Mouse (Mus musculus): Measurements from ENCODE around the gene Kat5. TPM values are rescaled to one million over a fixed set of nuclear protein-coding genes. Genes with fewer than 3 reads are reported as not detected.

Kat5 gene
- polyA plus RNA-seq, 1 experiment from 2014 or later, result 51.9 TPM

- TF ChIP-seq EP300 (IDR thresholded peaks at IDR 0.05) (no peak), CTCF (IDR thresholded peaks at IDR 0.05) (no peak)
- H3K4me1 ChIP-seq (ENCODE audit: insufficient read depth, low read depth, low read length), result peaks cover 4% of the 10 kb centered on the region
- H3K4me2 ChIP-seq (replicated peaks; ENCODE audit: low read depth, low read length), result no peak overlapping the region
- no peak overlapping the region for H3K9ac ChIP-seq (replicated peaks; ENCODE audit: low read depth)
- no peak for ATAC-seq
- H3K9me3 ChIP-seq (ENCODE audit: low read length), result no peaks in the 10 kb centered on the region
- no peak for DNase-seq (ENCODE audit: low spot score)
- 0 out of 2 replicates have a peak, but pooled peaks cover under 1% of the 10 kb centered on the region for H3K27me3 ChIP-seq (replicated peaks; ENCODE audit: insufficient read depth, low read length)
- WGBS, result 63% methylated on average over 5 of the region's 5 CpGs
- no peak overlapping the region for H3K4me3 ChIP-seq (ENCODE audit: low read depth, low read length)
- peaks cover 6% of the 10 kb centered on the region; the same call in 1 of the 2 replicates for H3K36me3 ChIP-seq (ENCODE audit: insufficient read depth, low read length)
- no peak overlapping the region for H3K27ac ChIP-seq (ENCODE audit: low read length)
Measured at GRCm38 (mm10) chr19:5566316-5566715, 43.7 kb downstream of the Kat5 start.

- no peaks in the 10 kb centered on the region for H3K4me1 ChIP-seq (ENCODE audit: insufficient read depth, low read depth, low read length)
- H3K9ac ChIP-seq (replicated peaks; ENCODE audit: low read depth), result no peak overlapping the region
- TF ChIP-seq CTCF (IDR thresholded peaks at IDR 0.05) (no peak), EP300 (IDR thresholded peaks at IDR 0.05) (no peak)
- H3K4me3 ChIP-seq (ENCODE audit: low read depth, low read length), result no peak overlapping the region
- ATAC-seq (no peak), DNase-seq (ENCODE audit: low spot score) (no peak)
- H3K36me3 ChIP-seq (ENCODE audit: insufficient read depth, low read length), result no peaks in the 10 kb centered on the region
- no peaks in the 10 kb centered on the region for H3K9me3 ChIP-seq (ENCODE audit: low read length)
- H3K27ac ChIP-seq (ENCODE audit: low read length), result no peak overlapping the region
- peaks cover 13% of the 10 kb centered on the region for H3K27me3 ChIP-seq (replicated peaks; ENCODE audit: insufficient read depth, low read length)
- WGBS, result 85% methylated on average over 10 of the region's 10 CpGs
- H3K4me2 ChIP-seq (replicated peaks; ENCODE audit: low read depth, low read length), result no peak overlapping the region
Measured at GRCm38 (mm10) chr19:5562776-5563175, 47.3 kb downstream of the Kat5 start.

DNA sequence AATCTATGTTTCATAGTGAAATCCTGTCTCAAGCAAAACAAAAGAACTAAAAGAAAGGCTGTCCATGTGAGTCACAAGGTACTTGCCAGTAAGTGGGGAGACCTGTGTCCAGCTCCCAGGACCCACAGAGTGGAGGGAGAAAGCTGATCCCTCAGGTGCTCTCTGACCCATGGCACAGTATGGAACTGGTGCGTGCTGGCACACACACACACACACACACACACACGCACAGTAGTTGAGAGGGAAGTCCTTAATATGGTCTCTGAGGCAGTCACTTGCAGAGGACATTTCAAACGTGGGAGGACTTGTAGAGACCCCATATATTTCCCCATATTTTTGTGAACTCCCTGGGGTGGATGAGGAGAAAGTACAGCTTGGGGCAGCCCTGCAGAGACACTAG is 48.2 kb downstream of the Kat5 start:
- peak; percentile 8 for DNase-seq (ENCODE audit: low spot score)
- no peak overlapping the region for H3K4me2 ChIP-seq (replicated peaks; ENCODE audit: low read depth, low read length)
- no peaks in the 10 kb centered on the region for H3K9me3 ChIP-seq (ENCODE audit: low read length)
- no peak overlapping the region for H3K4me3 ChIP-seq (ENCODE audit: low read depth, low read length)
- H3K36me3 ChIP-seq (ENCODE audit: insufficient read depth, low read length), result no peaks in the 10 kb centered on the region
- ATAC-seq, result no peak
- no peaks in the 10 kb centered on the region for H3K4me1 ChIP-seq (ENCODE audit: insufficient read depth, low read depth, low read length)
- H3K27me3 ChIP-seq (replicated peaks; ENCODE audit: insufficient read depth, low read length), result peaks cover 13% of the 10 kb centered on the region
- no peak overlapping the region for H3K9ac ChIP-seq (replicated peaks; ENCODE audit: low read depth)
- H3K27ac ChIP-seq (ENCODE audit: low read length), result no peak overlapping the region
- TF ChIP-seq CTCF (IDR thresholded peaks at IDR 0.05) (no peak), EP300 (IDR thresholded peaks at IDR 0.05) (no peak)
- 49% methylated on average over 3 of the region's 3 CpGs for WGBS

DNA sequence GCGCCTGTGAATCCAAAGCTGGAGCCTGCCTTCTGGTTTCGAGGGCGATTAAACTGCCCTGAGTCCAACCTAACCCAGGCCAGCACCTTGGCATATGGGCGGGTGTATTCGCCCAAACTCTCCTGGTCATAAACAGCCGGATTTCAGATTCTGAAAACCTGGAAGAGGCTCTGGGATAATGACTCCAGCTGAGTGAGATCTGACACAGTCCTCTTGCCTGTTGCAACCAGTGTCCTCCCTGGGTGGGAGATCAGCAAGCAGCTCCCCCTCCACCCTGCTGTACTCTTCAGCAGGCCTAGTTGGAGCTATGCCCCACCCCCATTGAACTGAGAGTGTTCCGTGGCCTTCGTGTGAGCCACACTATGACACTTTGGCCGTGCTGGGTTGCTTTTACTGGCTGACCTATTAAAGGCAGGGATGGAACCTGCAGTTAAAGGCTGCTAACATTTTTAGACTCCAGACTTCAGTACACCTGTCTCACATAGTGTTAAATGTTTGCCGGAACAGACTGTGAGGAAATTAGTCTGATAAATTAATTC is 48.7 kb downstream of the Kat5 start:
- H3K4me3 ChIP-seq (ENCODE audit: low read depth, low read length), result peak overlapping the region; percentile 39
- H3K36me3 ChIP-seq (ENCODE audit: insufficient read depth, low read length), result no peaks in the 10 kb centered on the region
- no peaks in the 10 kb centered on the region for H3K9me3 ChIP-seq (ENCODE audit: low read length)
- ATAC-seq (0 out of 2 replicates have a peak, but pooled peaks have one; percentile 20), DNase-seq (ENCODE audit: low spot score) (peak; percentile 36)
- TF ChIP-seq CTCF (IDR thresholded peaks at IDR 0.05), result no peak
- TF ChIP-seq EP300 (IDR thresholded peaks at IDR 0.05), result no peak
- peak overlapping the region; percentile 53 for H3K4me2 ChIP-seq (replicated peaks; ENCODE audit: low read depth, low read length)
- H3K27ac ChIP-seq (ENCODE audit: low read length), result peak overlapping the region; percentile 83
- H3K27me3 ChIP-seq (replicated peaks; ENCODE audit: insufficient read depth, low read length), result peaks cover 13% of the 10 kb centered on the region
- H3K4me1 ChIP-seq (ENCODE audit: insufficient read depth, low read depth, low read length), result no peaks in the 10 kb centered on the region
- H3K9ac ChIP-seq (replicated peaks; ENCODE audit: low read depth), result no peak overlapping the region
- 17% methylated on average over 10 of the region's 10 CpGs for WGBS

DNA sequence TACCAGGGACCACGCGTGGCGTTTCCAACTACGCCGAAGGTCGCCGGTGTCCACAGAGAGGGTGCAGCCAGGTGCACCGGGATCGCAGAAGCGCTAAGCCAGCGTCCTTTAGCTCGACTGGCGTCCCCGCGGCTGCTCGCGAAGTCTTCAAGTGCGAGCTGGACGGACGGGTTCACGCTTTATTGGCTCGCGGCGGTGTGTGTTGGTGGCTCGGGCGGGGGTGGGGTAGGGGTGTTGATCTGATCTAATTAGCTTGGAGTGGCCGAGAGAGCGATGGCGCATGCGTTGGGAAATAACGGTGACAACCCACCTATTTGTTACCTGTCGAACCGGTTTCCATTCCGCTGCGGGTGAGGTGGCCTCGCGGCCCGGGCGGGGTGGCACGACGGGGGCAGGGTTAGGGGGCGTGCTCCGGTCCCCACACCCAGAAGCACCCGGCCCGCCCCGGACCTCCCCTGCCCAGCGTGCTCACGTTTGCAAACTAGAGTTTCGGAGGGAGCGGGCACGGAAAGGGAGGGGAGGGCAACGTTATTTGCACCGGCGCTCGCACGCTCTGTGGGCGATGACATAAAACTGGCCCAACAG is 49.5 kb downstream of the Kat5 start, which contains the start of gene Ovol1:
Gene Ovol1 (minus strand): TSS at position 190 of the 585 bp plus-strand sequence.
- WGBS, result under 1% methylated on average over 57 of the region's 57 CpGs
- ATAC-seq (peak; percentile 91), DNase-seq (ENCODE audit: low spot score) (peak; percentile 89)
- Histone ChIP-seq H3K4me3 (ENCODE audit: low read depth, low read length) (peak within 1 kb of the TSS; percentile 39), H3K9ac (replicated peaks; ENCODE audit: low read depth) (no peak within 1 kb of the TSS; the same call in 1 of the 2 replicates), H3K4me2 (replicated peaks; ENCODE audit: low read depth, low read length) (peak within 1 kb of the TSS; percentile 53), H3K36me3 (ENCODE audit: insufficient read depth, low read length) (no peaks in the 10 kb centered on the region), H3K27me3 (replicated peaks; ENCODE audit: insufficient read depth, low read length) (peaks cover 13% of the 10 kb centered on the region), H3K4me1 (ENCODE audit: insufficient read depth, low read depth, low read length) (no peaks in the 10 kb centered on the region), H3K27ac (ENCODE audit: low read length) (peak within 1 kb of the TSS; percentile 83), H3K9me3 (ENCODE audit: low read length) (no peaks in the 10 kb centered on the region)
- TF ChIP-seq EP300 (IDR thresholded peaks at IDR 0.05) (no peak), CTCF (IDR thresholded peaks at IDR 0.05) (no peak)

DNA sequence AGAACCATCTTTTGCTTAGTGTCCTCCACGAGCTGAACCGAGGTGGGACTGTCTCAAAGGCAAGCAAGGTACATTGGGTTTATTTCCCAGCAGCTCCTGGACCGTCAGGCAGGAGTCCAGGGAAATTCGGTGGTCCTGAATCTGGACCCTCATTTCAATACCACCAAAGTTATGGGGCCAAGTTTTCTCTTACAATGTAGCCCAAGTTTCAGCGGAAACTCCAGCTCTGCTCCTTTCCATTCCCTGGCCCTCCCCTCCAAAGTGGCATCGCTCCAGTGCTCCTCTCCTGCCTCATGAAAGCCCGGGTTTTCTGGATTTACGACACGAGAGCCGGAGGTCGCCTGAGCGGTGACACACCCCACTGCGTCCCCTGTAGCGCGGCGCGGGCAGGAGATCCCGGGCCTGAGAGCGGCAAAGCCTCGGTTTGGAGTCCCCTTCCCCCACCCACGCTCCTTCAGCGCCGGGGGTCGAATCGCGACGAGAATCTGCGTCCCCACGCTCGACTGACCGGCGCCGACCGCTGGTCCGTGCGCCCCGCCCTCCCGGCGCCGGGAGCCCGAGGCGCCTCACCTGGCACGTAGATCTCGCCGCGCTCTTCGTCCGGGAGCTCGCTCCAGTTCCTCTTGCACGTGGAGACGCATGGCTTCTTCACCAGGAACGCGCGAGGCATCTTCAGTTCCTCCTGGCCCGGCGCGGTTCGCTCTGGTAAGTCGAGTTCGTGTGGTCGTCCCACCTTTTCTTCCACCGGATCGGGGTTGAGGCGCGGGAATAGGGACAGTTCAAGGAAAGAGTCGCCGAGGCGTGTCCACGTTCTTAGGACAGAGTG is 50.2 kb downstream of the Kat5 start:
- H3K36me3 ChIP-seq (ENCODE audit: insufficient read depth, low read length), result no peaks in the 10 kb centered on the region
- H3K4me3 ChIP-seq (ENCODE audit: low read depth, low read length), result peak overlapping the region; percentile 39
- no peak overlapping the region; the same call in 1 of the 2 replicates for H3K9ac ChIP-seq (replicated peaks; ENCODE audit: low read depth)
- H3K9me3 ChIP-seq (ENCODE audit: low read length), result no peaks in the 10 kb centered on the region
- DNase-seq (ENCODE audit: low spot score), result peak; percentile 35
- H3K4me1 ChIP-seq (ENCODE audit: insufficient read depth, low read depth, low read length), result no peaks in the 10 kb centered on the region
- WGBS, result under 1% methylated on average over 68 of the region's 69 CpGs
- H3K27me3 ChIP-seq (replicated peaks; ENCODE audit: insufficient read depth, low read length), result peaks cover 13% of the 10 kb centered on the region
- TF ChIP-seq EP300 (IDR thresholded peaks at IDR 0.05) (no peak), CTCF (IDR thresholded peaks at IDR 0.05) (no peak)
- ATAC-seq, result peak; percentile 8; the same call in 1 of the 2 replicates
- H3K27ac ChIP-seq (ENCODE audit: low read length), result peak overlapping the region; percentile 71
- peak overlapping the region; percentile 53 for H3K4me2 ChIP-seq (replicated peaks; ENCODE audit: low read depth, low read length)

All from lung, postnatal 0 days (tissue).